In genomic region chr11:46578771-46579281, GRCm38 (mm10) we compare ENCODE assay signal across 19 mouse cellular contexts. TPM values are rescaled to one million over a fixed set of nuclear protein-coding genes. Genes with fewer than 3 reads are reported as not detected.
DNase-seq lines count a peak whose midpoint lies in the region; ATAC-seq and TF ChIP-seq lines count a peak whose summit lies in the region.
"Had no signal": no experiment of that assay in that cellular context is flagged by ENCODE, and none has a peak within 500 bp of the region (broad histone marks: within the 10 kb centered on the region; RNA-seq: fewer than 3 reads in every experiment).

No protein-coding gene starts in this region.

- POLR2A ChIA-PET in Patski (lab: Charles Lee) = no interaction called here

- TF ChIP-seq CTCF in Patski (IDR thresholded peaks at IDR 0.05) = no peak
- no peak for TF ChIP-seq CTCF in liver, postnatal 0 days (IDR thresholded peaks at IDR 0.05; ENCODE audit: low read depth)

- 46% methylated on average over 5 of the region's 5 CpGs for WGBS in embryonic facial prominence, embryonic 14.5 days
- WGBS in liver, postnatal 0 days (ENCODE audit: insufficient replicate concordance) = 55% methylated on average over 5 of the region's 5 CpGs

- peaks cover 3% of the 10 kb centered on the region; the same call in 1 of the 2 replicates for H3K4me1 ChIP-seq in embryonic facial prominence, embryonic 14.5 days (ENCODE audit: control insufficient read depth, insufficient read depth, low read length)
- peaks cover 12% of the 10 kb centered on the region for H3K4me1 ChIP-seq in liver, postnatal 0 days (ENCODE audit: insufficient read depth)
- H3K4me1 ChIP-seq: forebrain, embryonic 10.5 days had no signal

- H3K36me3 ChIP-seq in embryonic facial prominence, embryonic 14.5 days (ENCODE audit: control insufficient read depth, insufficient read depth, low read length) = no peaks in the 10 kb centered on the region
- no peaks in the 10 kb centered on the region for H3K36me3 ChIP-seq in liver, postnatal 0 days (replicated peaks; ENCODE audit: insufficient read depth, low read length)
- H3K36me3 ChIP-seq: forebrain, embryonic 10.5 days; liver, embryonic 13.5 days had no signal

- H3K9ac ChIP-seq in embryonic facial prominence, embryonic 14.5 days (ENCODE audit: low read depth, low read length) = no peak overlapping the region
- no peak overlapping the region for H3K9ac ChIP-seq in liver, postnatal 0 days (replicated peaks)
- H3K9ac ChIP-seq: liver, embryonic 13.5 days had no signal

- CTCF ChIA-PET in Patski (lab: Charles Lee) = interaction anchor here (1.0 kb wide), 1 partner anchor 8 kb away, joined by 3 read pairs; the partner anchor contains the start of gene BC053393

- no peak overlapping the region for H3K4me2 ChIP-seq in embryonic facial prominence, embryonic 14.5 days (ENCODE audit: low read depth, low read length)
- H3K4me2 ChIP-seq in liver, postnatal 0 days (ENCODE audit: low read depth, low read length) = no peak overlapping the region
- H3K4me2 ChIP-seq: liver, embryonic 13.5 days had no signal

- no peak for TF ChIP-seq EP300 in liver, postnatal 0 days (IDR thresholded peaks at IDR 0.05; ENCODE audit: low read depth)

- ATAC-seq in Patski = peak; percentile 82
- ATAC-seq in embryonic facial prominence, embryonic 14.5 days (ENCODE audit: low read depth) = peak; percentile 82
- no peak for ATAC-seq in liver, postnatal 0 days

- DNase-seq in 3T3-L1 (ENCODE audit: low read depth, low spot score) = peak; percentile 8
- DNase-seq in Patski (ENCODE audit: low read depth, low spot score) = no peak
- DNase-seq in embryonic facial prominence, embryonic 14.5 days (ENCODE audit: low spot score) = peak; percentile 78
- DNase-seq in kidney, postnatal 10 days = peak; percentile 54
- no peak for DNase-seq in spleen, postnatal 36 days (ENCODE audit: low spot score in 2 of 2)
- DNase-seq in cerebellum, postnatal 4 days (ENCODE audit: low spot score in 2 of 2) = no peak
- DNase-seq in layer of hippocampus, postnatal 36 days = no peak
- DNase-seq in liver, postnatal 0 days = no peak
- DNase-seq: cerebellum, adult 2 months; heart, postnatal 36 days; layer of hippocampus, adult 9-11 months; liver, embryonic 13.5 days; right cerebral cortex, postnatal 4 days; thymus, adult 18-20 months had no signal

- H3K4me3 ChIP-seq in embryonic facial prominence, embryonic 14.5 days (ENCODE audit: low read depth, low read length) = no peak overlapping the region
- no peak overlapping the region for H3K4me3 ChIP-seq in liver, postnatal 0 days (ENCODE audit: low read depth, low read length)
- H3K4me3 ChIP-seq: forebrain, embryonic 10.5 days; liver, embryonic 13.5 days had no signal

- H3K9me3 ChIP-seq in embryonic facial prominence, embryonic 14.5 days (ENCODE audit: control insufficient read depth, low read length) = no peaks in the 10 kb centered on the region
- H3K9me3 ChIP-seq in liver, postnatal 0 days (ENCODE audit: low read length) = no peaks in the 10 kb centered on the region
- H3K9me3 ChIP-seq: forebrain, embryonic 10.5 days; liver, embryonic 13.5 days had no signal

- 0 out of 2 replicates have a peak overlapping the region, but pooled peaks have one; percentile 66 for H3K27ac ChIP-seq in embryonic facial prominence, embryonic 14.5 days (replicated peaks; ENCODE audit: low read depth, low read length)
- no peak overlapping the region for H3K27ac ChIP-seq in liver, postnatal 0 days (ENCODE audit: low read depth)
- H3K27ac ChIP-seq: forebrain, embryonic 10.5 days; liver, embryonic 13.5 days had no signal

- in situ Hi-C loops in Patski (cut with MboI; ENCODE audit: low pct_unique_long_range_greater_than_20kb) = no loop called here

- H3K27me3 ChIP-seq in Patski = no peaks in the 10 kb centered on the region
- H3K27me3 ChIP-seq in embryonic facial prominence, embryonic 14.5 days (replicated peaks; ENCODE audit: control insufficient read depth, insufficient read depth, low read length) = no peaks in the 10 kb centered on the region
- H3K27me3 ChIP-seq in liver, postnatal 0 days (ENCODE audit: insufficient read depth, low read length) = no peaks in the 10 kb centered on the region
- H3K27me3 ChIP-seq: liver, embryonic 13.5 days had no signal

RNA-seq across cellular contexts. Expression of gene BC053393, which starts 7.5 kb away (rescaled TPM):
- not detected for polyA plus RNA-seq in Patski (2021)
- polyA plus RNA-seq in embryonic facial prominence, embryonic 14.5 days (2014; fragmentation: Nextera tagmentation; extraction: Ambion mirVana) = not detected in 2 replicates
- total RNA-seq in layer of hippocampus, postnatal 36 days (2021) = not detected
- not detected in 2 replicates for polyA plus RNA-seq in liver, postnatal 0 days (2015; fragmentation: Nextera tagmentation; extraction: Ambion mirVana)
- total RNA-seq: adrenal gland, postnatal 4 days; gastrocnemius, postnatal 4 days; heart, postnatal 36 days; megakaryocyte-erythroid progenitor cell, adult 5-6 weeks had no signal
- polyA plus RNA-seq: cerebellum, adult 2 months; forebrain, embryonic 10.5 days; liver, embryonic 13.5 days; neural tube, embryonic 11.5 days had no signal

RNA-seq across cellular contexts. Expression of gene Dppa1, which starts 50.2 kb away (rescaled TPM):
- polyA plus RNA-seq in Patski (2021) = not detected
- not detected in 2 replicates for polyA plus RNA-seq in embryonic facial prominence, embryonic 14.5 days (2014; fragmentation: Nextera tagmentation; extraction: Ambion mirVana)
- not detected for total RNA-seq in layer of hippocampus, postnatal 36 days (2021)
- not detected in 2 replicates for polyA plus RNA-seq in liver, postnatal 0 days (2015; fragmentation: Nextera tagmentation; extraction: Ambion mirVana)
- total RNA-seq: adrenal gland, postnatal 4 days; gastrocnemius, postnatal 4 days; heart, postnatal 36 days; megakaryocyte-erythroid progenitor cell, adult 5-6 weeks had no signal
- polyA plus RNA-seq: cerebellum, adult 2 months; forebrain, embryonic 10.5 days; liver, embryonic 13.5 days; neural tube, embryonic 11.5 days had no signal

RNA-seq across cellular contexts. Expression of gene Gm12169, which starts 54.8 kb away (rescaled TPM):
- not detected for polyA plus RNA-seq in Patski (2021)
- polyA plus RNA-seq in embryonic facial prominence, embryonic 14.5 days (2014; fragmentation: Nextera tagmentation; extraction: Ambion mirVana) = not detected in 2 replicates
- not detected for total RNA-seq in layer of hippocampus, postnatal 36 days (2021)
- polyA plus RNA-seq in liver, postnatal 0 days (2015; fragmentation: Nextera tagmentation; extraction: Ambion mirVana) = not detected in 2 replicates
- total RNA-seq: adrenal gland, postnatal 4 days; gastrocnemius, postnatal 4 days; heart, postnatal 36 days; megakaryocyte-erythroid progenitor cell, adult 5-6 weeks had no signal
- polyA plus RNA-seq: cerebellum, adult 2 months; forebrain, embryonic 10.5 days; liver, embryonic 13.5 days; neural tube, embryonic 11.5 days had no signal

Comparison
In these comparisons a context has a peak if more than half of its experiments do, and no peak if none do; other contexts are left out.
1. DNase-seq: peak in 3T3-L1 (single experiment), embryonic facial prominence, embryonic 14.5 days (single experiment) and kidney, postnatal 10 days (single experiment); none in Patski (single experiment), spleen, postnatal 36 days (0 of 2), cerebellum, postnatal 4 days (0 of 2), layer of hippocampus, postnatal 36 days (0 of 2) and liver, postnatal 0 days (single experiment).